Mouse (Mus musculus) ES-Bruce4 (cell line): ENCODE measurements at regions not wholly inside any gene's neighbourhood (a gene's known extent, or its start where the extent isn't known, plus 50 kb on each side); places are given as distances from the start of the nearest gene placed in this dataset.

ENCODE experiments used
- CTCF ChIP-seq: IDR thresholded peaks from one replicate; pipeline ENCODE4 v1.8.1; 2011; ENCODE audit warnings: low read depth, low read length
- EP300 ChIP-seq: IDR thresholded peaks from 2 replicates; pipeline ENCODE4 v1.6.1; 2011; ENCODE audit warnings: low read depth, low read length; ENCODE audit not compliant: insufficient read depth
- POLR2A ChIP-seq: IDR thresholded peaks from one replicate; pipeline ENCODE4 v1.8.1; 2011; ENCODE audit warnings: low read length; ENCODE audit not compliant: insufficient read depth

DNA sequence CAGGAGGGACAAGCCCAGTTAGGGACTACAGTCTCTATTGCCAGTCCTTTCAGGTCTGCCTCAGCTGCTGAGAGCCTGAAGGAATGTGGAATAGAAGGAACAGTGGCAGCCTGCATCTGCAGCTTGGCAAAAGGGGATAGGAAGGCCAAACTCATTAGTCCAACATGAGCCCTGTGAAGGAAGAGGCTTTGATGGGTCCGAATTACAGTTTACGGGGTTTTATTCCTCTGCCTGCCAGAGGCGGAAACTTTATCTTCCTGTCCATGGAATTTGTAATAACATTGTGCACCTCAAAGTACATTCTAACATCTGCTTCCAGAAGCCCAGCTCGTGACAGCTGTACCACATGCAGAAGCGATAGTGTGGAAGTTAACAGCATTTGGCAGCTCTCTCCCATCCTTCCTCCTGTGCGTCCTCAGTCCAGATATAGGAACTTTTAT lies 530.9 kb downstream of the Ptprc start:
- TF ChIP-seq CTCF = no peak
- TF ChIP-seq POLR2A = no peak
- TF ChIP-seq EP300 = no peak
